Mouse (Mus musculus) lung, adult 2 months (tissue): ENCODE measurements at regions not wholly inside any gene's neighbourhood (a gene's known extent, or its start where the extent isn't known, plus 50 kb on each side); places are given as distances from the start of the nearest gene placed in this dataset.

Experiments
- CTCF ChIP-seq: fragments of 200-500 bp; IDR thresholded peaks from 2 replicates; pipeline ENCODE4 v1.5.1; 2011; ENCODE audit warnings: mild to moderate bottlenecking, low read length, control low read depth; ENCODE audit not compliant: insufficient read depth
- POLR2A ChIP-seq: fragments of 200-500 bp; IDR thresholded peaks from 2 replicates; pipeline ENCODE4 v1.6.1; 2011; ENCODE audit warnings: low read depth, mild to moderate bottlenecking, control low read depth, low read length, borderline replicate concordance; ENCODE audit errors: extremely low read depth

- TF ChIP-seq CTCF (peak; percentile 44; the same call in 1 of the 2 replicates), POLR2A (no peak)
These were observed 253.8 kb downstream of the Pax3 start for GRCm38 (mm10) chr1:77943101-77943500.
